Mouse (Mus musculus) stomach, embryonic 14.5 days (tissue): ENCODE data around the gene Hecw1. TPM values are rescaled to one million over a fixed set of nuclear protein-coding genes. Genes with fewer than 3 reads are reported as not detected.

ENCODE experiments used
- polyA plus RNA-seq: library from polyadenylated mRNA; unstranded; fragments of >200 nt; fragmentation: Nextera tagmentation; extraction: Ambion mirVana; gene quantifications from 2 replicates; pipeline ENCODE4 v1.2.1, GENCODE M21; 2014

Hecw1 gene
- polyA plus RNA-seq, 1 experiment from 2014 or later: 1.4 TPM

Other genes starting within 250 kb of the Hecw1 start
- 114 and 120 TPM in 2 replicates for gene Mrpl32, start 89.9 kb upstream of the Hecw1 start, polyA plus RNA-seq
- 185 and 191 TPM in 2 replicates for gene Psma2, start 90.0 kb upstream of the Hecw1 start, polyA plus RNA-seq
- 28.9 and 30.0 TPM in 2 replicates for gene AW209491, start 106.9 kb upstream of the Hecw1 start, polyA plus RNA-seq